Mouse (Mus musculus) c-Kit-negative CD71-positive TER-119-positive erythroid progenitor cells, embryonic 14.5 days (primary cell): ENCODE measurements around the gene Fbxl13.

Source experiments
- DNase-seq: peaks from one replicate; pipeline ENCODE4 v3.0.0-alpha.2; 2013; ENCODE audit warnings: low read depth, low spot score

The Fbxl13 gene

DNA sequence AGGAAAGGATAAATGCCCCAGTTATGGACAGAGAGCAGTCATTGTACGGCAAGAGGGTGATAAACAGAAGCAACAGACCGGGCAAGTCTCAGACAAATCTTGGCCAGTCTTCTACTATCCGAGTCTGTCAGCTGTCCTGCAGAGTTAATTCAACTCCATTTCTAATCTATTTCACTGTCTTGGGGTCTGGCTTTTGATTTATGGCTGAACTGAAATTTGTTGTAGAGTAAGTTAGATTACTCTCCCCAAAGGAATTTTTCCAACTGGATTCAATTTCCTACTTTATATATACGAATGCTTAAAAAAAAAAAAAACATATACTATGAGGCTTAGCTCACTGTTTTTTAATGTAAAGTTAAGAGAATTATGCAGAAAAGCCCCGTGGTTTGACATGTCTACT is 158.6 kb downstream of the Fbxl13 start:
- no peak for DNase-seq

DNA sequence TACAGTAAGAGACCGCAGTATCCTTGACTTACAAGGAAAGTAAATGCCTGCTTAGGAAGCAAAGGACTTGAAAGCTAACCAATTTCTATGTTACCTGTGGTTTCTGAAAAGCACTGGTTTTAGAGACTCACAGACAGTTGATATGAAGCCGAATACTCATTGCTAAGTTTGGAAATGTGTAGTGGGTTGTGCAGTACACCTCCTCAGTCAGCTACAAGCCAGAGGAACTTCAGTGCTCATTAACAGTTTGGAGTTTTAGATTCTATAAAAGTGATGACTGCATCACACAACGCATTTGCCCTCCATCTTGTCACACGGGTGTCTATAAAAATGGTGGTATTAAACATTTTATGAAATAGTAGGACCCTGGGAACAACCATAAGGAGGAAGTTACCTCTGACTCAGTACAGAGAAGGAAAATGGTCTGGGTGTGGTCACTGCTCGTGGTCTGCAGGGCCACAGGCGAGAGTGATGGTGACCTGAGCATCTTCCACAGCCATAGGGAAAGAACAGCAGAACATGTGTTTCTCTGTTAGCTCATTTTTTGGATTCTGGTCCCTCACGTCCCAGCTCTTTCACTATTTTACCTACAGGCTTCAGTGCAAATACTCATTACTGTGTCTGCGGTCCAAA is 160.1 kb downstream of the Fbxl13 start:
- DNase-seq: no peak

DNA sequence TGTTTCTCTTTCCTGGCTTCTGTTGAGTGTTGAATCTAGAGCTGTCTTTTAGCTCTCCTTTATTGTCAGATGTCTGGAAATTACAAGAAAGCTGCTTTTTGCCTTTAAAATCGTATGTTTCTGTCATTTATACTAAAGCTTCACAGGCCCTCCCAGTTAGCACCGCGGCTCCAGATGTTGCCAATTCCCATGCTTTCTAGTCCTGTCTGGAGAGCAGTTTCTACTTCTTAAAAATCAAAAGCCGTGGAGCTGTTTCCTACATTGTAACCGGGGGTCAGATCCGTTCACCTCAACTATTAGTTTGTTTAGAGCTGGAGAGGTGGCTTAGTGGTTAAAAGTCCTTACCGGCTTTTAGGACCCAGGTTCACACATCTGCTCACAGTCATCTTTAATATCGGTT is 162.2 kb downstream of the Fbxl13 start:
- no peak for DNase-seq

DNA sequence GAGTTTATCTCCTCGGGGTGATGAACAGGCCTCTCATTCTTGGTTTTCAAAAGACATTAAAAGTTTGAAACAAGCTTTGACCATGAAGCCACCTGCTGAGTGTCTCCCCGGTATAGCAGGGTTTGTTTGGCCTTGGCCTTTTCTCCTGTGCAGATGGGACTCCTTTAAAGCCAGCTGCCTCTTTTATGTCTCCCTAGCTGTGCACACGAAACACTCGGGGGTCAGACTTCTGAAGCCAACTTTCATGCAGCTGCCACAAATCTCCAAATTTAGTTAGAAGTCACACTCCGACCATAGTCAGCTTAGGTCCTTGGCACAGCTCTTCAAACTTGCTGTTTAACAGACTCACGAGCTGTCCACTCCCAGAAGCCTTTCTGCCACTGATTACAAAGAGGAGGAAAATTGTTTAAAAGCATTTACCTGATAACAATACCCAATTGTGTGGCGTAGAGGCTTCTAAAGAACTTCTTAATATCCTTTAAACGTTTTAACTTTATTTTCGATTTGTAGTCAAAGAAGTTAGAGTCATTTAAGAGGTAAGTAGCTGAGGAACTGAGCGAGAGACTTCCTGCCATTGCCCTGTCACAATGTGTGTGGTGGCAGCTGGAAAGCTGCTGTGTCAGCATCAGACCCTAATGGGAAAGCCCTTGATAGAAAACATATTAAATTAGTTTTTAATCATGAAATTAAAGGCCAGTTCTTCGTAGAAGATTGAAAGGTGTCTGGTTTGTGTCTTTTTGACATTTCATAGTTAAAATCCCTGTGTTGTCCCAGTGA is 162.8 kb downstream of the Fbxl13 start:
- no peak for DNase-seq

DNA sequence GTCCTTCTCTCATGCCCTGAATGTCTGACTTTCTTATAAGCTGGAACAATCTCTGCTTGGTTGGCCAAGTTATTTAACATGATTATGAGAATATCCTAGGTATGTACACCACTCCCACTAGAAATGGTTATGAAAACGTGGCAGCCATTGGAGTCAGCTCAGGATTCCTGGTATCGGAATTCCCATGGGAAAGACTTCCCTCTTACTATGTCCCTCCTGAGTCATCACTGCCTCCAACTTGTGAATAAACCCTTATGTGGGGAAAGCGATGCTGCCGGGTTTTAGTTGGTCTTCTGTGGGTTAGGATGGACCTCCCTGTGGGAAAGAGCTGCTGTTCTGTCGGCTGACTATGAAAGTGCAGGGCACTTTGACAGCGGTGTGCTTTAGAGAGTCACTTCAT is 163.9 kb downstream of the Fbxl13 start:
- no peak for DNase-seq

GRCm38 (mm10) chr5:21479746-21480145 is 165.7 kb downstream of the Fbxl13 start:
- DNase-seq: no peak

- no peak for DNase-seq
Measured at GRCm38 (mm10) chr5:21478428-21478827, 167.0 kb downstream of the Fbxl13 start.

- no peak for DNase-seq
Measured at GRCm38 (mm10) chr5:21468100-21468499, 177.3 kb downstream of the Fbxl13 start.

GRCm38 (mm10) chr5:21467387-21467786 is 178.0 kb downstream of the Fbxl13 start:
- no peak for DNase-seq

DNA sequence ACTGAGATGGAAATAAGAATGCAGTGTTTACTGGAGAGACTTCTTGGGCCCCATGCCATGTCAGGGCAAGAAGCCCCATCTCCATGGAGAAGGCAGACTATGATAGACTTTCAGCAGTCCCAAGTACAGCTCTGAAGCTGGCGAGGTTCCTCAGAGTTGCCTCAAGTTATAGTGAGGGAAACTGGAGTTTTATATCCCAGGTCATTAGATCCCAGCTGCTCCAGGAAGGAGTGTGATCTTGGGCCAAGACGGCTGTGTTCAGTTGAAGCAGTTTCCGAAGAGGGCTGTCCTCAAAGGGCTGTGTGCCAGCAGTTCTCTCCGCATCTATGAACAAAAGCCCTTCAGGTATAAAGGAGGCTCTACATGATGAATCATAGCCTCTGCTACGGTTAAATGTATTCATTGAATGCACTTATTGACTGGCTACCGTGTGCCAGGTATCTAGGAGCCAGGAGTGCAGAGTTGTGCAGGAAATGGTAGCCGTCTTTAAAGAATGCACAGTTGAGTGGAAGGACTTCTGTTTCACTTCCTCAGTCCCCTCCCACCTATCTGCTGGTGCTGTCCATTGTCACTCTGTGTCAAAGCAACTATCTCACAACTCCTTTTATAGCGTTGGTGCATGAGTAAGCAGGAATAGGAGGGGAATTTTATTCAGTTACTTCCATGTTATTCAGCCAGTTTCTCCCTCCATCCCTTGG is 204.5 kb downstream of the Fbxl13 start:
- DNase-seq: no peak

DNA sequence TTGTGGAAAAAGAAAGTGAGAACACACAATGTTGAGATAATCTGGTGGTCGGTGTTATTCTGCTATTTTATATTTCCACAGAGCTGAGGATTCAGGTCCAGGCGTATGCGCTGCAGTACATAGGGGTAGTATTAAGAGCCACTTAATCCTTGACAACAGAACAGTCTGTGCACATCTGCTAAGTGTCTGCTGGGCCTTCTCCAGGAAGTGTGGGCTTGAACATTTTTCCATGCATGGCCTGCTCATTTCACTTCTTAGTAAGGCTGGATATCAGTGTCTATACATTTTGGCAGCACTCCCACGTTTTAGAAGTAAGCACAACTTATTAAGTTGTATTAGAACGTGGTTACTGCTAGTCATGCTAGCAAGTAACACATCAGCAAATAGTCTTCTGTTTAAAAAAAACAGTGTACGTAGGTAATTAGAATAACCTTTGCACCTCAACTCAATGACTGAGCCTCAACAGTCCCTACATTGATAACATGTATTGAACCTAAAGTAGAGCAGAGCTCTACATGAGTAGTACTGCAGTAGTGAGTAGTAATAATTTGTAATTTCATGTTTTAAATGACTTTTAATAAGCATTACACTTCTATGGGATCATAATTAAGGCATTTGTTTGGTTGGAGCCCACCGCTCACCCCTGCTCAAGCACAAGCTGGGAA is 205.9 kb downstream of the Fbxl13 start:
- no peak for DNase-seq

- DNase-seq: no peak
Measured at GRCm38 (mm10) chr5:21438428-21438827, 207.0 kb downstream of the Fbxl13 start.

DNA sequence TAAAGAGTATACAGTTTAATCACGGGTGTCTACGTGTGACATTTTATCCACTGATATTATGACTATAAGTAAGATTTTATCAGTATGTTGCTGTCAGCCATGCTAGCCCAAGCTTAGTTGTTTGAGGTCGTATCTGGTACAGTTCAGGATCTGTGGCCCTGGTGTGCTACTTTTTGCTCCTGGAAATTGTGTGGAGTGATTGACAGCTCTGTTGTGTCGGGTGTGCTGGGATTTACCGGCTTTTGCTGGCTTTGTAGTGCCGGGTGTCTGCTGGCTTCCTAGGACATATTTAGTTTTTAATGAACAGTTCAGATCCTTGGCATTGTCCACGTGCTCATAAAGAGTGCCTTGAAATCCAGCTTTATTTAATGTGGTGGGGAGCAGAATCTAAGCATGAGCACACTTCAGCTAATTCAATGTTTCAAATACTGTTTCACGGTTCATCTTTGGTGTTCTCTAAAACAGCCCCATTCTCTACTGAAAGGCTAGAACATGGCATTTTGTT is 208.9 kb downstream of the Fbxl13 start:
- no peak for DNase-seq

DNA sequence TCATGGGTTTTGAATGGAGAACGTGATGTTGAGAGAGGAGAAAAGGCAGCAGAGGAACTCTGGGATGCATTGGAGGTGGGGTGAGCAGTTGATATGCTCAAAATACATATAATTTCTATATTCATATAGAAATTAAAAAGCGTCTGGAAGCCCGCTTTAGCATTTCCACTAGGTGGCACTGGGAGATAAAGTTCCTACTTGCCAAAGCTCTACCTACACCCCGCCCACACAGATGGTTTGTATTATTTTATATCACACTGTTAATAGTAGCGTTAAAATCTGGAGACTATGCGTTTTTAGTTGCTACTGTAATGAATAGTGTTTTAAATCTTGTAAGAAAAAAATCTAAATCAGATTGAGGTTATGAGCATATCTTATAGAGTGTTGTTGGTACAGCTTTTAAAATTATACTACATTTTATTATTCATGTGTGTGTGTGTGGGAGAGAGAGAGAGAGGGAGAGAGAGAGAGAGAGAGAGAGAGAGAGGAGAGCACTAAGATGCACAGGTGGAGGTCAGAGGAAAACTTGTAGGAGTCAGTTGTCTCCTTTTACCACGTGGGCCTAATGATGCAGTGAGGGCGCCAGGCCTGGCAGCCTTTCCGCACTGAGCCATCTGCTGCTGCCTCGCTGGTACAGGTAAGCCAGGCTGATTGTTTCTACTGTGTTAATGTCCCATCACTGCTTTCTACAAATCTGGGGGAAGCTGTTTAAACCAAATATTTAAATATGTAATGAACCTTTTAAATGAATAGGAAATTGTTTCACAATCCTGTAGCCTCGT is 211.1 kb downstream of the Fbxl13 start:
- DNase-seq: no peak
